Mouse (Mus musculus) E14TG2a.4 (cell line): ENCODE data around the gene Gm37240.

Experiments used
- CTCF ChIP-seq: conservative IDR thresholded peaks from 2 replicates; pipeline ENCODE4 v1.5.1; 2014; ENCODE audit warnings: low read length
- NANOG ChIP-seq: IDR thresholded peaks from 2 replicates; pipeline ENCODE4 v1.6.1; 2014; ENCODE audit warnings: borderline replicate concordance, low read length, mixed read lengths
- POU5F1 ChIP-seq: IDR thresholded peaks from 2 replicates; pipeline ENCODE4 v1.6.1; 2014; ENCODE audit warnings: low read length, borderline replicate concordance

DNA sequence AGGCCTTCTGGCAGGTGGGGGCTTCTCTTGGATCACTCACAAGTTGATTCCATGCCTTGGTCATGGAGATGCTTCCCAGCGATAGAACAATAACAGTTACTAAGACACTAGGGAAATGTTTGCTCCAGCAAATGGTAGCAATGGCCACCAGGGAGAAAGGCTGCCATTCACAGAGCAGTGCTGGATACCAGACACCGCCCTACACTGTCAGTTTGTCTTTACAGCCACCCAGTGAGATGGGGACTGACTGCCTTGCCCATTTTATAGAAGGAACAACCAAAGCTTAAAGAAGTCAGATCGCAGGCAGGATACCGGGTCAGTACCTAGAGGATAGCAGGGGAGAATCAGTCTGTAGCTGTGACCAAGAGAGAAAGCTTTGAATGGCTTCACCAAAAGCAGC is 129.9 kb downstream of the Gm37240 start:
- TF ChIP-seq CTCF = no peak
- no peak for TF ChIP-seq NANOG
- no peak for TF ChIP-seq POU5F1
